Mouse (Mus musculus) adrenal gland, postnatal 4 days (tissue): Measurements from ENCODE around the gene Dyrk2. TPM values are rescaled to one million over a fixed set of nuclear protein-coding genes. Genes with fewer than 3 reads are reported as not detected.

Experiments used
- DNase-seq, 2 experiments: peaks; one replicate each; pipeline ENCODE4 v3.0.0; 2021 to 2022; ENCODE audit warnings: low spot score in 2 of 2, mixed read lengths in 2 of 2
- total RNA-seq, 2 experiments: library from RNA; stranded (reverse); gene quantifications; 2 replicates each; pipeline ENCODE4 v1.2.3; 2021

Gene Dyrk2
- total RNA-seq, 2 experiments from 2014 or later = 57.6 to 59.1 TPM

- no peak for DNase-seq
Observed at GRCm38 (mm10) chr10:118848501-118848900, 21.5 kb downstream of the Dyrk2 start.

GRCm38 (mm10) chr10:118846991-118847545, 22.9 kb downstream of the Dyrk2 start:
- DNase-seq = no peak

- DNase-seq = no peak
Observed at GRCm38 (mm10) chr10:118840598-118840997, 29.4 kb downstream of the Dyrk2 start.

- no peak for DNase-seq
Observed at GRCm38 (mm10) chr10:118839343-118840141, 30.5 kb downstream of the Dyrk2 start.

GRCm38 (mm10) chr10:118837636-118838035, 32.4 kb downstream of the Dyrk2 start:
- no peak for DNase-seq

- no peak for DNase-seq
Observed at GRCm38 (mm10) chr10:118831190-118831589, 38.8 kb downstream of the Dyrk2 start.

GRCm38 (mm10) chr10:118829641-118830040, 40.4 kb downstream of the Dyrk2 start:
- no peak for DNase-seq

GRCm38 (mm10) chr10:118827116-118827515, 42.9 kb downstream of the Dyrk2 start:
- DNase-seq = no peak

GRCm38 (mm10) chr10:118824830-118825229, 45.2 kb downstream of the Dyrk2 start:
- no peak for DNase-seq

GRCm38 (mm10) chr10:118820901-118821300, 49.1 kb downstream of the Dyrk2 start:
- no peak for DNase-seq

GRCm38 (mm10) chr10:118819846-118820245, 50.2 kb downstream of the Dyrk2 start:
- DNase-seq = no peak

- no peak for DNase-seq
Observed at GRCm38 (mm10) chr10:118817089-118817488, 52.9 kb downstream of the Dyrk2 start.

GRCm38 (mm10) chr10:118811945-118812344, 58.1 kb downstream of the Dyrk2 start:
- no peak for DNase-seq

GRCm38 (mm10) chr10:118810908-118811711, 58.9 kb downstream of the Dyrk2 start:
- no peak for DNase-seq
